Mouse (Mus musculus) limb, embryonic 12.5 days (tissue): ENCODE measurements around the gene Rplp1. TPM values are rescaled to one million over a fixed set of nuclear protein-coding genes. Genes with fewer than 3 reads are reported as not detected.

Source experiments
- ATAC-seq: fragments of 200-750 bp; cut with Nextera tagmentation; 2 replicates; pipeline ENCODE4 v1.8.0; 2017; ENCODE audit warnings: low read depth, moderate TSS enrichment; ENCODE audit not compliant: insufficient number of reproducible peaks, insufficient read depth, low FRiP score, low TSS enrichment
- H3K27ac ChIP-seq: fragments of 300-500 bp; sonication (generic); 2 replicates; pipeline ENCODE4 v1.5.1; 2016; ENCODE audit warnings: mild to moderate bottlenecking, moderate library complexity
- H3K27me3 ChIP-seq: fragments of 300-500 bp; sonication (generic); 2 replicates; pipeline ENCODE4 v1.6.1; 2016; ENCODE audit warnings: mild to moderate bottlenecking, moderate library complexity
- H3K36me3 ChIP-seq: fragments of 300-500 bp; sonication (generic); 2 replicates; pipeline ENCODE4 v1.6.1; 2016; ENCODE audit warnings: mild to moderate bottlenecking, moderate library complexity
- H3K4me1 ChIP-seq: fragments of 300-500 bp; sonication (generic); replicated peaks from 2 replicates; pipeline ENCODE4 v1.6.1; 2016
- H3K4me2 ChIP-seq: fragments of 300-500 bp; sonication (generic); 2 replicates; pipeline ENCODE4 v1.6.1; 2016; ENCODE audit warnings: mild to moderate bottlenecking, moderate library complexity
- H3K4me3 ChIP-seq: fragments of 300-500 bp; sonication (generic); replicated peaks from 2 replicates; pipeline ENCODE4 v1.5.1; 2016; ENCODE audit warnings: mild to moderate bottlenecking
- H3K9ac ChIP-seq: fragments of 300-500 bp; sonication (generic); replicated peaks from 2 replicates; pipeline ENCODE4 v1.6.1; 2016; ENCODE audit warnings: mild to moderate bottlenecking, moderate library complexity
- H3K9me3 ChIP-seq: fragments of 300-500 bp; sonication (generic); 2 replicates; pipeline ENCODE4 v1.6.1; 2016; ENCODE audit warnings: mild to moderate bottlenecking, moderate library complexity
- WGBS: fragments of 180-500 bp; shearing (Covaris S2); methylation state at CpG from one replicate; pipeline ENCODE4 v1.1.7; 2016; 5-methylcytosine and 5-hydroxymethylcytosine counted together
- polyA plus RNA-seq: library from polyadenylated mRNA; unstranded; fragments of >200 nt; fragmentation: Nextera tagmentation; extraction: Ambion mirVana; gene quantifications from 2 replicates; pipeline ENCODE4 v1.2.1, GENCODE M21; 2016

Gene Rplp1
- polyA plus RNA-seq = 1,045 and 1,109 TPM in 2 replicates

DNA sequence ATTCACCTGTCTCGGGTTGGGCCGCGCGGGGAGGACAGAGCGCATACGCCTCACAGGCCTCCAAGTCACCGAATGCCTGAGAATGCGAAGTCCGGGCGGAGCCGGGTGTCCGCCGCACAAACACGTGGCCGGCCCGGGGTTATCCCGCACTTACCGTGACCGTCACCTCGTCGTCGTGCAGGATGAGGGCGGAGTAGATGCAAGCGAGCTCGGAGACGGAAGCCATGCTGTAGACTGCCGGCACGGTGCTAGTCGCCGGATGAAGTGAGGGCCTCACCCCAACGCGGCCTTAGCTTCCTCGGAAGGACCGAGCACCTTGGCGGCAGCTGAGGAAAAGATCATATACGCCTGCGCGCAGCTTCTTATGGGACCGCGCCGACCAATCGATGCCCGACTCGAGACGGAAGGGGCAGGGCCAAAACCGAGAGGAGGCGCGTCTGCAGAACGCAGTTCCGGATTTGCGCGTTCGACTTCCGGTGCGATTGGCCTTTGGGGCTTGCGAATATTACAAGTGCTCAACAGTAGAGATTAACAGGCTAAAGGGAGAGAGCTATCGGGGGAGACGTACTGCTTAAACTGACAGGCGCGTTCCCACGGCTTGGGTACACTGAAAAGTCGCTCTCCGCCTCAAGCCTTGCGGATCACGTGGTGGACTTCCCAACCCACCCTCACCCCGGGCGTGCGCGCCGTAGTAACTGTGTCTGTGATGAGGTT is at the start of gene Rplp1:
Gene Rplp1, minus strand, starts transcription at position 340 of the 714 bp plus-strand sequence.
- peak within 1 kb of the TSS; percentile 94 for H3K27ac ChIP-seq
- peak; percentile 90 for ATAC-seq
- peak within 1 kb of the TSS; percentile 90 for H3K4me3 ChIP-seq
- peaks cover 55% of the 10 kb centered on the region for H3K36me3 ChIP-seq
- H3K4me1 ChIP-seq = peaks cover 18% of the 10 kb centered on the region
- H3K9ac ChIP-seq = peak within 1 kb of the TSS; percentile 88
- H3K4me2 ChIP-seq = peak within 1 kb of the TSS; percentile 77
- H3K27me3 ChIP-seq = no peaks in the 10 kb centered on the region
- H3K9me3 ChIP-seq = no peaks in the 10 kb centered on the region
- WGBS = under 1% methylated on average over 70 of the region's 70 CpGs

DNA sequence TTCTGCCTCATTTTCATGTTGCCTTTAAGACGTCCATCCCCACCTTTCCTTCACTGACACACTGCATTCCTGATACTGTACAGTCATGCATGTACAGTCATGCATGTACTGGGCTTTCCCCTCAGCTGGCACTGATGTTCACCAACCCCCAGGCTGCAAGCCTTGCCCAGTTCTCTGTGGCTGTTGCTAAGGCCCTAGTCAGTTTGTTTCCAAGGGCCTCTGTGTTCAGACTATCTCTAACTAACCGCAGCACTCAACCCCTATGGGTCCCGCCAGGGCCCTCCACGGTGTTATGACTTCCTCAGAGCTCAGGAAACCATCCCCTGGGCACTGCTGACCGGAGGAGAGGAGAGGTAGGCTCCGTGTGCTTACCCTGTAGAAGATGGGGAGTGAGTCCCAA is 49.0 kb upstream of the Rplp1 start:
- Histone ChIP-seq H3K9ac (no peak overlapping the region), H3K4me2 (no peak overlapping the region), H3K36me3 (no peaks in the 10 kb centered on the region), H3K27me3 (no peaks in the 10 kb centered on the region), H3K4me3 (no peak overlapping the region), H3K9me3 (no peaks in the 10 kb centered on the region), H3K27ac (no peak overlapping the region), H3K4me1 (peaks cover 16% of the 10 kb centered on the region)
- ATAC-seq = no peak
- 71% methylated on average over 6 of the region's 6 CpGs for WGBS

DNA sequence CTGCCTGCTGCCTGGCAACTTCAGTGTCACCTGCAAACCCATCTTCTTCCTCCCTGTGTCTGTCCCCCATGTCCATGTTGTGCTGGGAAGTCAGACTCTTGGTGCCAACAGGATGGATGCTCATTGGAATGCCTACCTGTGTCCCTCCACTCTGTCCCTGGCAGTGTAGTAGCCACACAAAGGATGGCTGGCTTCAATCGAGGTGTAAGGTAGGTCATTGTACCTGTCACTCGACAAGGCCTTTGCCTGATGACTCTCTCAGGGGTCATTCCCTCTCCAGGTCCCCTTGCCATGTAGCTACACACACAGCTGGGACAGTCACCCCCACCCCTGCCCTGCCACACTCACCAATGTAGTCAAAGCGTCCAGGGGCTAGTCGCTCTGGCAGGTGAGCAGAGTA is 46.8 kb upstream of the Rplp1 start:
- Histone ChIP-seq H3K4me1 (peaks cover 16% of the 10 kb centered on the region), H3K9me3 (no peaks in the 10 kb centered on the region), H3K4me3 (no peak overlapping the region), H3K4me2 (no peak overlapping the region), H3K27ac (no peak overlapping the region), H3K36me3 (no peaks in the 10 kb centered on the region), H3K27me3 (no peaks in the 10 kb centered on the region), H3K9ac (no peak overlapping the region)
- WGBS = 78% methylated on average over 4 of the region's 4 CpGs
- ATAC-seq = no peak

DNA sequence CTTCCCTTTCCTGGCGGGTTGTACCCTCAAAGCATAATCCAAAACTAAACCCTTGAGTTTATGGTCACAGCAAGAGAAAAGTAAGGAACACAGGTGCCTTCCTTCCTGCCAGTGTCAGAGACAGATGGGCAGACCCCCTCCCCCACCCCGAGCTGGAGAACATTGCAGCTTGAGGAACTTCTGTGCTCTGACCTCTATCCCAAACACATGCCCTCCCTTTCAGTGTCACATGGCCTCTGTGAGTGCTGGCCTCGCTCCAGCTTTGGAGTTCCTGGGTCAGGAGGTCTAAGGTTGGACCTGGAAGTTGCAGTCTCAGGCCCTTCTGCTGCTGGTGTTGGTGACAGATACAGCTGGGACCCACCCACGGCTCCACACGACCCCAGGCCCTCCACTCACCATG is 46.4 kb upstream of the Rplp1 start:
- ATAC-seq = no peak
- Histone ChIP-seq H3K4me3 (no peak overlapping the region), H3K9ac (no peak overlapping the region), H3K9me3 (no peaks in the 10 kb centered on the region), H3K4me2 (no peak overlapping the region), H3K4me1 (peaks cover 12% of the 10 kb centered on the region), H3K36me3 (no peaks in the 10 kb centered on the region), H3K27me3 (no peaks in the 10 kb centered on the region), H3K27ac (no peak overlapping the region)
- 55% methylated on average over 5 of the region's 5 CpGs for WGBS

DNA sequence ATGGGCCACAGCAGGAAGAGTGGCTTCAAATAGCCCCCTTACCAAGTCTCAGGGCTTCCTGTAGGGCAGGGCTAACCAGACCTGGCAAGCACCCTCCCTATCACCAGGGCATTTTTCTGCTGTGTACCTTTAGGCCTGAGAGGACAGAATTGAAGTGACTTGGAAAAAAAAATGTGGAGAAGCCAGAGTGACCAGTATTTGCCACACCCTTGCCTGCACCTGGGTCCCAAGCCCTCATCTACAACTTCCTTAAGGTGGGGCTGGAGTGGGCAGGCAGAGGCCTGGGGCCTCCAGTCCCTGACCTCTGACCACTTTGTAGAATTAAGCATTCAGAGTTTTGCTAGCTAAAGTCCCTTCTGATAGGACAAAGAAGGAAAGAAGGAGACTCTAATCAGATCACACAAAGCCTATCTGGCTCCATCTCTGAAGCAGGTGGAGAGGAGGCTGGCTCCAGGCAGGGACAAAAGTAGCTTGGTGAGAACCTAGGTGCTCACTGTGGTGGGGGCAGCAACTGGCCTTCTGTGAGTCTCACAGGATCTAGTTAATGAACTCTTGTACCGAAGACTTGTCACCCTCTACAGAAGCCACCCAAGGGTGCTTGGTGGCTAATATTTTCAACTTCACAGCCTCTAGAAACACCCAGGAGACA is 45.7 kb upstream of the Rplp1 start:
- H3K36me3 ChIP-seq = no peaks in the 10 kb centered on the region
- no peak overlapping the region for H3K4me2 ChIP-seq
- H3K27ac ChIP-seq = no peak overlapping the region
- no peak overlapping the region for H3K4me3 ChIP-seq
- 88% methylated on average over 1 of the region's 1 CpGs for WGBS
- H3K27me3 ChIP-seq = no peaks in the 10 kb centered on the region
- no peak for ATAC-seq
- H3K9ac ChIP-seq = no peak overlapping the region
- no peaks in the 10 kb centered on the region for H3K9me3 ChIP-seq
- peaks cover 5% of the 10 kb centered on the region; the same call in 1 of the 2 replicates for H3K4me1 ChIP-seq

DNA sequence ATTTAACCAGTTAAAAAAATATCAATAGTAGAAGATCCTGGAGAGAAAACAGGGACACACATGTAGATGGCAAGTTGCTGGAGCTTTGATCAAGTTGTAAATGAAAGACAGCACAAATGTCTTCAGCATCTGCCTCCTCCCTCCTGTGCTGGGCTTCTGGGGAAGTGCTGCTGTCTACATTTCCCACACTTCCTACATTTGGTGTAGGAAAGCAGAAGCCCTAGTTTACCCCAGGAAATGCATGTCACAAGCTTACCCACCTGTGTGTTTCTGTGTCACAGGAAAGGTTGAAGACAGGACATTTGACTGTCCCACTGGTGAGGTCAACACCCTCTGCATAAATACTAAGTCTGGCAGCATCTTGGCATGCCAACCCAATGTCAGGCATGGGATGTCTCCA is 40.4 kb upstream of the Rplp1 start:
- H3K27ac ChIP-seq = no peak overlapping the region
- no peaks in the 10 kb centered on the region for H3K27me3 ChIP-seq
- H3K4me3 ChIP-seq = no peak overlapping the region
- H3K9me3 ChIP-seq = no peaks in the 10 kb centered on the region
- no peak overlapping the region for H3K4me2 ChIP-seq
- H3K4me1 ChIP-seq = no peaks in the 10 kb centered on the region
- H3K36me3 ChIP-seq = no peaks in the 10 kb centered on the region
- no peak overlapping the region for H3K9ac ChIP-seq
- no peak for ATAC-seq

DNA sequence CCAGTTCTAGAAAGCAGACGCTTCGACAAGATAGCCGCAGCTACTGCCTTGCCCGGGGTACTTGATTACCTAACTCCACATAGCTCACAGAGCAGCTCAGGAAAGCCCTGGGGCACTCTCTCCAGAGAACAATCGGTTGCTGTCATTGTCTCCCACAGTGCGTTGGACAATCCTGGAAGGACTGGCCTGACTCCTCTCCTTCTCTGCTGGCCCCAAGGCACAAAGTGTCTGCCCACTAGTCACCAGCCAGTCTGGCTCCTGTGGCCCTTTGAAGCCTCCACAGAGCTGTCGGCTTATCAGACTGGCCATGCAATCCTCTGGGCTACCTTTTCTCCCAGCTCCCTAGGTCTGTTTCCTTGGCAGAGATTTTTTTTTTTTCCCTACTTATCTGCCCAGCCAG is 37.9 kb upstream of the Rplp1 start:
- Histone ChIP-seq H3K27ac (no peak overlapping the region), H3K4me3 (no peak overlapping the region), H3K9ac (no peak overlapping the region), H3K9me3 (no peaks in the 10 kb centered on the region), H3K4me2 (no peak overlapping the region), H3K27me3 (no peaks in the 10 kb centered on the region), H3K4me1 (peaks cover 9% of the 10 kb centered on the region), H3K36me3 (no peaks in the 10 kb centered on the region)
- 72% methylated on average over 7 of the region's 7 CpGs for WGBS
- no peak for ATAC-seq

DNA sequence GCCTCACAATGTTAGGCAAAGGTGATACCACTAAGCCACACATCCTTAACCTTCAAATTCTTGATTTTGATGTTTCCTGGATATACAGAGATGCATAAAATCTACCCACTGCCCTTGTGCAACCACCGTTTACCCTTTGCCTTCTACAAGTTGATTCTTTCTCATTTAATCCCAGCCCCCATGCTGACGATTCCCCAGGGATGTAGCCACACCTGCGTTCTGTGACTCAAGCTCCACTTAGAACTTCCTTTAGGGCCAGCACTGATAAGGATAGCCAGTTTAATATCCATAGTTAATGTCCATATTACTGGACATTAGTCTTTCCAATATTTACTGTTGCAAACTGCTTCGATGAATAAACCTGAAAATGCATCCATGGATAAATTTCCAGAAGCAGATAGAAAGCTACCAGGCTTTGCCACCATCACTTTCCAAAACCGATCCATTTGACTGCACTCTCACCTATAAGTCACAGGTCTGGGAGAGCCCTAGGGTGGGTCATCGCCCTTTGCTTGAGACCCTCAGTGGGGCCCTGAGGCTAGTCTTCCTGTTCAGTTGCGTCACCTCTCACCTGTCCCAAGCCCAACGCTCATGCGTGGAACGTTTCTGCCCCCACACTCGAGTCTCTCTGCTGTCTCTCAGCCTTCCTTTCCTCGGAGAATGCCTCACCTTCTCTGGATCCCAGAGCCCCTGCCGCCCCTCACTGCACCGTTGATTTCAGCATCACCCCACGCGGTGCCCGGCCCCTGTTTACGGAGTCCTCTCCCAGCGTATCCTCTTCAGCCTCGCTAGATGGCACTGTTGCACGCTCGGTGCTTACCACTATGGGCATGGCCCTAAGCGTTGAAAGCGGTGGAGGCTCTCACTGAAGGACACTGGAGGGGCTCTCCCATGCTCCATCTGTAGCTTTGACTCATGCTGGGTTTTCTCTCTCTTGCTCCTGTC is 33.3 kb upstream of the Rplp1 start:
- 6% methylated on average over 24 of the region's 24 CpGs for WGBS
- Histone ChIP-seq H3K4me3 (peak overlapping the region; percentile 77), H3K27ac (no peak overlapping the region), H3K4me2 (peak overlapping the region; percentile 91), H3K27me3 (no peaks in the 10 kb centered on the region), H3K4me1 (peaks cover 18% of the 10 kb centered on the region), H3K9ac (peak overlapping the region; percentile 78), H3K36me3 (peaks cover 7% of the 10 kb centered on the region; the same call in 1 of the 2 replicates), H3K9me3 (no peaks in the 10 kb centered on the region)
- peak; percentile 70 for ATAC-seq

DNA sequence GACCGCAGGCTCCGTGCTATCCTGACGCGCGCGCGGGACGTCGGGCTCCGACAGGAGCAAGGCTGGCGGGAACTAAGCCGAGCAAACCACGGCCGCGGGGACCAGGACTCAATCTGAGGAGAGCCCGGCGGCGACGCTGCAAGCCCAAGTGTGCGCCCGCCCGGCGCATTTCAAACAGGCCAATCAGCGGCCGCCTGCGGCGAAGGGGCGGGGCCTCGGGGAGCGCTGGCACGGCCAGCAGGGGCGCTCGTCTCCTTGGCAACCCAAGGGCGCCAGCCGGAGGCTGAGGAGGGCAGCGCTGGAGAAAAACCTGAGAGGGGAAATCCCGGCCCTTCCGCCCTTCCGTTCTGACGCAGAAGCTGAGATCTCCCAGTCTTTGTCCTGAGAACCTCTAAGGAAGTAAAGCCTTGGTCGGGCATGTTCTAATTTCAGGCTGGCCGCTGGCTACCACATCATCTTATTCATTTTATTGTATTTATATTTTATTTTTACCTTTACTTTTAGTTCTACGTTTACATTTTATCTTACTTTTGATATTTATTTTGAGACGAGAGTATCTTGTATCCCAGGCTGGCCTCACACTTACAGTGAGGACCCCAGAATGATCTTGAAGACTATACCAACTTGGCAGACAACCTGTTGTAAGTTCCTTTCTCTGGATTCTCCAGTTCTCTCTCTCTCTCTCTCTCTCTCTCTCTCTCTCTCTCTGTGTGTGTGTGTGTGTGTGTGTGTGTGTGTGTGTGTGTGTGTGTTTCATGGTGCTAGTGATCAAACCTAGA is 32.5 kb upstream of the Rplp1 start, which contains the start of gene Kif23:
Gene Kif23, minus strand, starts transcription at position 152 of the 779 bp plus-strand sequence.
- H3K9ac ChIP-seq = peak within 1 kb of the TSS; percentile 78
- H3K4me1 ChIP-seq = peaks cover 18% of the 10 kb centered on the region
- under 1% methylated on average over 44 of the region's 44 CpGs for WGBS
- H3K27me3 ChIP-seq = no peaks in the 10 kb centered on the region
- no peaks in the 10 kb centered on the region for H3K9me3 ChIP-seq
- peak within 1 kb of the TSS; percentile 77 for H3K4me3 ChIP-seq
- H3K4me2 ChIP-seq = peak within 1 kb of the TSS; percentile 91
- ATAC-seq = peak; percentile 88
- H3K27ac ChIP-seq = peak within 1 kb of the TSS; percentile 84
- peaks cover 15% of the 10 kb centered on the region; the same call in 1 of the 2 replicates for H3K36me3 ChIP-seq

DNA sequence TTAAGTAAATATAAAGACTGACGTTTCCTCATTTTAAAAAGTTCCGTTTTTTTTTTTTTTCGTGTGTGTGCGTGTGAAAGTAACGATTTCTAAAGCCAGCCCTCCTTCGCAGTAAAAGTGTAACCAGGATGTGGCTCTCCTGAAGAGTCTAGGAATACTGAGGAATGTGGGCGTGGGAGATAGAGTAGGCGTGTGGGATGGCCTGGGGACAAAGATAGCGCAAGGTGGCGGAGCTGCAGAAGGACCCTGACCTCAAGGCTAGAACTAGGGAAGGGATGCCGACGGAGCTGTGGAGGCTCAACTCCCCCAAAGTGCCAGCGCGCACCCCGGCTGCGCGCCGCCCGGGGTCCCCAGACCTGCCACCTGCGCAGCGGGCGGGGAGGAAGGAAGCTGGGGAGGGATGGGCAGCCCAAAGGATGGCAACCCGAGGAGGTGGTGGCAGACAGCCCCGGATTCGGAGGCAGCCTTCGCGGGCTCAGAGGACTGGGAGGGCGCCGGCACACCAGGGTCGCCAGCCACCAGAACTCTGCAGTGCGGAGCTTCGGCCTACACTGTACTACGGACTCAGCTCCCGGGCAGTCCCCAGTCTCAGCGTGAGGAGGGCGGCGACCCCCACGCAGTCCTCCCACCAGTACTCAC is 31.8 kb upstream of the Rplp1 start:
- Histone ChIP-seq H3K9me3 (no peaks in the 10 kb centered on the region), H3K4me2 (peak overlapping the region; percentile 91), H3K4me1 (peaks cover 18% of the 10 kb centered on the region), H3K27ac (peak overlapping the region; percentile 84), H3K27me3 (no peaks in the 10 kb centered on the region), H3K4me3 (peak overlapping the region; percentile 77), H3K36me3 (peaks cover 22% of the 10 kb centered on the region), H3K9ac (peak overlapping the region; percentile 78)
- peak; percentile 76 for ATAC-seq
- under 1% methylated on average over 38 of the region's 38 CpGs for WGBS
